Mouse (Mus musculus) heart, adult 2 months (tissue): ENCODE data around the gene Kcnk6.

Source experiments
- CTCF ChIP-seq: fragments of 200-600 bp; IDR thresholded peaks from 2 replicates; pipeline ENCODE4 v1.8.1; 2022; ENCODE audit warnings: antibody characterized with exemption, mild to moderate bottlenecking, moderate library complexity
- EP300 ChIP-seq: fragments of 200-500 bp; IDR thresholded peaks from 2 replicates; pipeline ENCODE4 v1.6.1; 2011; ENCODE audit warnings: low read depth, low read length, control low read depth; ENCODE audit not compliant: insufficient read depth

DNA sequence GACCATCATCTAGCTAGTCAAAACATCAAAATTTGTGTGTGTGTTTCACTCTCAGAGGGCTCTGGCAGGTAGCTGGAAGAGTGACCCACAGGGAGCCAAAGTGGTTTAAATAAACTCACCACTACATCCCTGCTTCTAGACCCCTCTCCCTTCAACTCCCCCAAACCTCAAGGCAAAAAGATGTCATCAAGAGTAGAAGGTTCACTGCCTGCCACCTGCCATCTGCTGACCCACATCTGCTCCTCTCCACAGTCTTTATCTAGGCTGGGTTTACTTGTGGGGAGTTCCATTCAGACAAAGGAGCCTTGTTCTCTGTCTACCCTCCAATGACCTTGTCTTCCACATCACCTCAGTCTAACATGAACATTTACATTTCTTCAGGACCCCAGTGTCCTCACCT, 46.9 kb upstream of the Kcnk6 start:
- no peak for TF ChIP-seq CTCF
- no peak for TF ChIP-seq EP300
